Mouse (Mus musculus) liver, adult 2 months (tissue): ENCODE results near the gene Gm49384. TPM values are rescaled to one million over a fixed set of nuclear protein-coding genes. Genes with fewer than 3 reads are reported as not detected.
A peak's percentile ranks its signal among the peaks of the same experiment; 100 is the strongest.
"Not testable (repeated sequence)": the region's sequence is repeated elsewhere in the genome, so short reads cannot be mapped to it uniquely, and the experiment has no call there.

Experiments used
- DNase-seq: peaks from one replicate; pipeline ENCODE4 v3.0.0-alpha.2; 2011; ENCODE audit warnings: low read depth, low spot score; ENCODE audit errors: extremely low read depth
- H3K27ac ChIP-seq: fragments of 200-500 bp; replicated peaks from 2 replicates; pipeline ENCODE4 v1.5.1; 2012; ENCODE audit warnings: low read depth, mild to moderate bottlenecking, control low read depth, inconsistent platforms, low read length; ENCODE audit not compliant: insufficient read depth
- H3K27me3 ChIP-seq: fragments of 200-500 bp; 2 replicates; pipeline ENCODE4 v1.6.1; 2012; ENCODE audit warnings: mild to moderate bottlenecking, moderate library complexity, low read length, inconsistent platforms; ENCODE audit not compliant: control insufficient read depth, insufficient read depth
- H3K36me3 ChIP-seq: fragments of 200-500 bp; 2 replicates; pipeline ENCODE4 v1.6.1; 2012; ENCODE audit warnings: low read length, inconsistent platforms; ENCODE audit not compliant: control insufficient read depth, insufficient read depth
- H3K4me1 ChIP-seq: fragments of 200-500 bp; 2 replicates; pipeline ENCODE4 v1.6.1; 2011; ENCODE audit warnings: low read length; ENCODE audit not compliant: control insufficient read depth, insufficient read depth
- H3K4me3 ChIP-seq: fragments of 200-500 bp; 2 replicates; pipeline ENCODE4 v1.5.1; 2011; ENCODE audit warnings: low read depth, mild to moderate bottlenecking, control low read depth, low read length, moderate library complexity; ENCODE audit not compliant: insufficient read depth
- H3K79me2 ChIP-seq: fragments of 200-500 bp; 2 replicates; pipeline ENCODE4 v1.6.1; 2012; ENCODE audit warnings: inconsistent platforms, mild to moderate bottlenecking, low read length, moderate library complexity; ENCODE audit not compliant: control insufficient read depth, insufficient read depth
- H3K9ac ChIP-seq: fragments of 200-500 bp; 2 replicates; pipeline ENCODE4 v1.6.1; 2012; ENCODE audit warnings: low read depth, mild to moderate bottlenecking, control low read depth, inconsistent platforms, low read length
- CTCF ChIP-seq: fragments of 200-500 bp; IDR thresholded peaks from 2 replicates; pipeline ENCODE4 v1.5.1; 2011; ENCODE audit warnings: low read depth, low read length, control low read depth
- POLR2A ChIP-seq: fragments of 200-500 bp; IDR thresholded peaks from 2 replicates; pipeline ENCODE4 v1.6.1; 2011; ENCODE audit warnings: low read length, control low read depth; ENCODE audit not compliant: insufficient read depth; ENCODE audit errors: extremely low read depth
- WGBS: fragments of 180-500 bp; shearing (Covaris S2); methylation state at CpG from one replicate; pipeline ENCODE4 v1.1.7; 2018; 5-methylcytosine and 5-hydroxymethylcytosine counted together
- polyA plus RNA-seq: library from polyadenylated mRNA; depleted of rRNA; stranded (reverse); fragments of >200 nt; gene quantifications from 2 replicates; pipeline ENCODE4 v1.2.3, GENCODE M21; 2012
- total RNA-seq: library from RNA; depleted of rRNA; stranded (reverse); fragments of >200 nt; gene quantifications from 2 replicates; pipeline ENCODE4 v1.2.3, GENCODE M21; 2014

Gm49384 gene
- total and polyA plus RNA-seq, 2 experiments, result 0.87 to 0.92 TPM

DNA sequence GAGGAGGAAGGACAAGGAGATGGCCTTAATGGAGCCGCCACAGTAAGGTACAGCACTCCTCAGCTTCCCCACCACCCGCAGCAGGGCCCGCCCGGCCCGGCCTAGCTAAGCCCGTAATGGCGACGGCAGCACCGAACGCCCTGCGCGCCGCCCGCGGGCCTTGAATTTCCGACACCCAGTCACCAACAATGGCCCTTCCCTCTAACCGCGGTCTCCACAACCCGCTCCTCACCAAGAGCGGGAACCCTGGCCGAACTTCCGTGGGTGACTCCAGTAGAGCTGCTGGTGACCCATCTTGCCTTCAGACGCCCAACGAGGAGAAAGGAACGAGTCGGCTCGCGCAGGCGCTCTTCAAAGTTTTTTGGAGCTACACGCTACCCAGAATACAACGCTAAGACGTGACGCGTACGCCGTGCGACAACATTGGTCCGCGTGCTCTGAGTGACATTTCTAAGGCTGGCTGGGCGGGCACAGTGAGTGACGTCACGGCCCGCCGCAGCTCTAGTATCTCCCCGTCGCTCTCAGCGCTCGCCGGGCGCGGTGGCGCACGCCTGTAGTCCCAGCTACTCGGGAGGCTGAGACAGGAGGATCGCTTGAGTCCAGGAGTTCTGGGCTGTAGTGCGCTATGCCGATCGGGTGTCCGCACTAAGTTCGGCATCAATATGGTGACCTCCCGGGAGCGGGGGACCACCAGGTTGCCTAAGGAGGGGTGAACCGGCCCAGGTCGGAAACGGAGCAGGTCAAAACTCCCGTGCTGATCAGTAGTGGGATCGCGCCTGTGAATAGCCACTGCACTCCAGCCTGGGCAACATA is 45.1 kb downstream of the Gm49384 start, which contains the start of gene Rps29:
Gene Rps29, minus strand, starts transcription at position 422 of the 813 bp plus-strand sequence.
- H3K4me1 ChIP-seq, H3K79me2 ChIP-seq, H3K27me3 ChIP-seq: not testable (repeated sequence)
- whole genome bisulfite sequencing, result under 1% methylated on average over 60 of the region's 68 CpGs
- H3K27ac ChIP-seq, result peak within 1 kb of the TSS; percentile 80
- H3K36me3 ChIP-seq, result peaks cover 20% of the 10 kb centered on the region
- peak within 1 kb of the TSS; percentile 89 for H3K4me3 ChIP-seq
- TF ChIP-seq POLR2A, result peak; percentile 88
- peak; percentile 97 for DNase-seq
- H3K9ac ChIP-seq, result peak within 1 kb of the TSS; percentile 93

DNA sequence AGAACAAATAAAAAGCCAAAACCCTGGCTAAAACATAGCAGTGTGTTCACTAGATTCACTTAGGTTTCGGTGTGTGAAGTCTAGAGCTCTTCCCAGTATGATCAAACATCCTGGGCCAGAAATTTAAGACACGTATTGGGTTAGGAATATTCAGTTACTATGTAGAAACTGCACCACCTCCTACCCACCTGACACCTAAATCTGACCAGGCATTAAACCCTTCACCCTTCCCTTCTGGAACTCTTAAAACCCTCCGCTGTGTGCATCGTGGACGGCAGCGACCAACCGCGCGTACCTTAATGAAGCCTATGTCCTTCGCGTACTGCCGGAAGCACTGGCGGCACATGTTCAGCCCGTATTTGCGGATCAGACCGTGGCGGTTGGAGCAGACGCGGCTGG is 45.7 kb downstream of the Gm49384 start:
- H3K27me3 ChIP-seq, result no peaks in the 10 kb centered on the region
- H3K36me3 ChIP-seq, result peaks cover 20% of the 10 kb centered on the region
- peak overlapping the region; percentile 80 for H3K27ac ChIP-seq
- 0% methylated on average over 19 of the region's 19 CpGs for WGBS
- H3K79me2 ChIP-seq, result no peaks in the 10 kb centered on the region
- TF ChIP-seq CTCF, result no peak
- no peak for TF ChIP-seq POLR2A
- peak overlapping the region; percentile 89 for H3K4me3 ChIP-seq
- H3K9ac ChIP-seq, result peak overlapping the region; percentile 93
- DNase-seq, result peak; percentile 26
- H3K4me1 ChIP-seq, result 0 out of 2 replicates have a peak, but pooled peaks cover 4% of the 10 kb centered on the region

DNA sequence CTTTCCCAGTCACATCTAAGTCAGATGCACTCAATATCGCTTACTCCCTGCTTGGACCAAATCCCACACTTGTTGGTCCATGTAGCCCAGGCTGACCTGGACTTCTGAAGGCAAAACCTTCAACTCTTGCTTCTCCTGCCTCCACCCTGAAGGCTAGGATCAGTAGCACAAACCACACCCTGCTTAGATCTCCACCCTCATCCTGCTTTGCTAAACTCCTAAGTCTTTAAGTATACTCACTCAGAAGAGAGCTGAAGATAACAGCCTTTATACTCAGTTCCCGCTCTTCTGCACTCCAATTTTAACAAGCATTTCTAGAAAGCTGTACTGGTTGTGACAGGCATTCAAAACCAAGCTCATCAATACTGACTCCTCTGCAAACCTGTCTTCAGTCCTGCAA is 47.0 kb downstream of the Gm49384 start:
- DNase-seq, result no peak
- Histone ChIP-seq H3K4me3 (no peak overlapping the region), H3K9ac (no peak overlapping the region), H3K27ac (no peak overlapping the region), H3K79me2 (no peaks in the 10 kb centered on the region), H3K4me1 (0 out of 2 replicates have a peak, but pooled peaks cover 4% of the 10 kb centered on the region), H3K27me3 (no peaks in the 10 kb centered on the region), H3K36me3 (peaks cover 20% of the 10 kb centered on the region)
- 91% methylated on average over 2 of the region's 2 CpGs for WGBS
- TF ChIP-seq CTCF, result no peak

DNA sequence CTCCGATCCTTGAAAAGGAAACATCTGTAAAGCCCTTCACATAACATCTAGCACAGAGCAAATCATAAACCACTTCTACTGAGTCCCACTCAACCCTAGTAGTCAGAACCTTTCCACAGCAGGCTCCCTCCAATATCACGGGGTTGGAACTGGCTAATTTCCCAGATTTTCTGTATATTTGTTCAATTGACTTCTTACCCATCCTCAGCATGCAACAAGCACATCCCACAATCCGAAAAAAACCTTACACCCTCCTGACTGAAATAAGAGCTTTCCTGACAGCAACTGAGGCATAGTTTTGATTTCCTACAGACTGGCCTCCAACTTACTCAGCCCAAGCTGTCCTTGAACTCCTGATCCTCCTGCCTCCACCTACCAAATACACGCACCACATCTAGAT is 47.6 kb downstream of the Gm49384 start:
- H3K27ac ChIP-seq, result no peak overlapping the region
- peaks cover 20% of the 10 kb centered on the region for H3K36me3 ChIP-seq
- WGBS, result 62% methylated on average over 4 of the region's 4 CpGs
- 0 out of 2 replicates have a peak, but pooled peaks cover 4% of the 10 kb centered on the region for H3K4me1 ChIP-seq
- no peaks in the 10 kb centered on the region for H3K27me3 ChIP-seq
- no peaks in the 10 kb centered on the region for H3K79me2 ChIP-seq
- DNase-seq, result peak; percentile 51
- H3K4me3 ChIP-seq, result no peak overlapping the region
- TF ChIP-seq CTCF, result no peak
- no peak for TF ChIP-seq POLR2A
- H3K9ac ChIP-seq, result no peak overlapping the region

DNA sequence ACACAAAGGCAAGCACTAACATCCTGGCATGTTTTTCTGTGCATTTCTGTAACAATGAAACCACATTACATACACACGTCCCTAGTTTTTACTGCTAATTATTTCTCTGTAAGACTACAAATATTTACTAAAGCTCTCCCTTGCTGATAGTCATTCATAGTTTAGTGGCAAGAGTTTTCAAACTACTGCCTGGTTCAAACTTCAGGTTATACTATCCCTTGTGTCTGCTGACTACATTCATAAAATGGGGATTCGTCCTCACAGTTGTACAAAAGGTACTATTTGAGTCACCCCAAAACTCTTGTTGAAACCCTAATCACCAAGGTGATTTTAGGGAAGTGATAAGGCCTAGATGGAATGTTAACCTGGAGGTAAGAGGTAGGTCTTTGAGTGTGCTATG is 48.1 kb downstream of the Gm49384 start:
- H3K36me3 ChIP-seq, result peaks cover 20% of the 10 kb centered on the region
- H3K27me3 ChIP-seq, result no peaks in the 10 kb centered on the region
- 77% methylated on average over 2 of the region's 2 CpGs for WGBS
- H3K79me2 ChIP-seq, result no peaks in the 10 kb centered on the region
- 0 out of 2 replicates have a peak, but pooled peaks cover 4% of the 10 kb centered on the region for H3K4me1 ChIP-seq
- no peak overlapping the region for H3K9ac ChIP-seq
- H3K4me3 ChIP-seq, result no peak overlapping the region
- no peak for TF ChIP-seq POLR2A
- TF ChIP-seq CTCF, result no peak
- H3K27ac ChIP-seq, result no peak overlapping the region
- no peak for DNase-seq

DNA sequence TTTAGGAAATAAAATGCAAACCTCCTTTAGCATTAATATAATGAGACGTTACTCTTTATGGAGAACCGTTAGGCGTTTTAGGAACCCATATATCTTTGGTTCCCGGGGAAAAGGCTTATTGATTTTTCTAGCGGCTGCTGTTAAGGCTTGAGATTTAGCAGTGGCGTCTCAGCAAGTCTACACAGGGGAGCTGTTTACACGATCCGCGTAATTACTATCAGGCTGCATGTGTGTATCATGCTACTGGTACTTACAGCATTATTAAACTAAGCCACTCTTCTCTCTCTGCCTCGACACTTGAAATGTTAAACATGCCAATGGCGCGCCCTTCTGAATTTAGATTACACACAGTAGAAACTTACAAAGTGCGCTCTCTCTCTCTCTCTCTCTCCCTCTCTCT is 54.0 kb downstream of the Gm49384 start:
- H3K27me3 ChIP-seq, result no peaks in the 10 kb centered on the region
- no peak overlapping the region for H3K27ac ChIP-seq
- H3K4me1 ChIP-seq, result no peaks in the 10 kb centered on the region
- 44% methylated on average over 13 of the region's 13 CpGs for whole genome bisulfite sequencing
- H3K79me2 ChIP-seq, result no peaks in the 10 kb centered on the region
- TF ChIP-seq CTCF (no peak), POLR2A (no peak)
- H3K9ac ChIP-seq, result no peak overlapping the region
- DNase-seq, result no peak
- H3K36me3 ChIP-seq, result no peaks in the 10 kb centered on the region
- no peak overlapping the region for H3K4me3 ChIP-seq
